Mouse (Mus musculus) retina, postnatal 7 days (tissue): ENCODE data around the gene Ptprn2.

ENCODE experiments used
- DNase-seq: peaks from one replicate; pipeline ENCODE4 v3.0.0-alpha.2; 2012; ENCODE audit warnings: low read depth, low spot score

Ptprn2 gene

GRCm38 (mm10) chr12:116778095-116779090 lies 292.9 kb downstream of the Ptprn2 start:
- DNase-seq = no peak

GRCm38 (mm10) chr12:116780419-116780818 lies 294.9 kb downstream of the Ptprn2 start:
- DNase-seq = no peak

GRCm38 (mm10) chr12:116785731-116786130 lies 300.2 kb downstream of the Ptprn2 start:
- no peak for DNase-seq

- no peak for DNase-seq
Observed at GRCm38 (mm10) chr12:116788346-116788745, 302.8 kb downstream of the Ptprn2 start.

GRCm38 (mm10) chr12:116803331-116803730 lies 317.8 kb downstream of the Ptprn2 start:
- DNase-seq = no peak

- DNase-seq = no peak
Observed at GRCm38 (mm10) chr12:116804712-116805111, 319.2 kb downstream of the Ptprn2 start.

- no peak for DNase-seq
Observed at GRCm38 (mm10) chr12:116805129-116805809, 319.7 kb downstream of the Ptprn2 start.

GRCm38 (mm10) chr12:116806089-116806488 lies 320.6 kb downstream of the Ptprn2 start:
- no peak for DNase-seq

- DNase-seq = no peak
Observed at GRCm38 (mm10) chr12:116813012-116813411, 327.5 kb downstream of the Ptprn2 start.

GRCm38 (mm10) chr12:116819836-116820235 lies 334.3 kb downstream of the Ptprn2 start:
- DNase-seq = no peak

- DNase-seq = no peak
Observed at GRCm38 (mm10) chr12:116823341-116823740, 337.8 kb downstream of the Ptprn2 start.

- DNase-seq = no peak
Observed at GRCm38 (mm10) chr12:116827748-116828147, 342.2 kb downstream of the Ptprn2 start.

GRCm38 (mm10) chr12:116838611-116839192 lies 353.2 kb downstream of the Ptprn2 start:
- no peak for DNase-seq

GRCm38 (mm10) chr12:116842723-116843272 lies 357.3 kb downstream of the Ptprn2 start:
- no peak for DNase-seq

GRCm38 (mm10) chr12:116846220-116846619 lies 360.7 kb downstream of the Ptprn2 start:
- no peak for DNase-seq

- no peak for DNase-seq
Observed at GRCm38 (mm10) chr12:116847021-116847420, 361.5 kb downstream of the Ptprn2 start.

GRCm38 (mm10) chr12:116856307-116856706 lies 370.8 kb downstream of the Ptprn2 start:
- no peak for DNase-seq

GRCm38 (mm10) chr12:116861360-116862017 lies 376.0 kb downstream of the Ptprn2 start:
- DNase-seq = no peak

- no peak for DNase-seq
Observed at GRCm38 (mm10) chr12:116863291-116863899, 377.9 kb downstream of the Ptprn2 start.

- DNase-seq = no peak
Observed at GRCm38 (mm10) chr12:116873866-116874585, 388.5 kb downstream of the Ptprn2 start.
